Mouse (Mus musculus): ENCODE measurements around the gene Klc2. TPM values are rescaled to one million over a fixed set of nuclear protein-coding genes. Genes with fewer than 3 reads are reported as not detected.

Gene Klc2
- total and polyA plus RNA-seq, 3 experiments = 7.3 to 30.3 TPM; not detected in 1

GRCm38 (mm10) chr19:5097521-5098362, 20.6 kb downstream of the Klc2 start:
- Histone ChIP-seq H3K36me3 (ENCODE audit: control insufficient read depth in 1 of 2, insufficient read depth in 2 of 2, low read length in 2 of 2) (peaks cover 0 to 4% of the 10 kb centered on the region in 2 experiments; a peak in 2 of 4 replicates), H3K9me3 (replicated peaks; ENCODE audit: insufficient read depth, low read length) (no peaks in the 10 kb centered on the region), H3K9ac (ENCODE audit: control insufficient read depth, low read depth, low read length, poor library complexity, severe bottlenecking) (peak overlapping the region; percentile 61), H3K27ac (ENCODE audit: control insufficient read depth, low read depth, low read length) (no peak overlapping the region), H3K4me1 (ENCODE audit: control insufficient read depth in 1 of 2, insufficient read depth in 2 of 2, low read length in 2 of 2) (peaks cover 0 to 14% of the 10 kb centered on the region in 2 experiments; a peak in 2 of 4 replicates), H3K27me3 (ENCODE audit: control insufficient read depth in 1 of 2, insufficient read depth in 2 of 2, low read length in 2 of 2) (no peaks in the 10 kb centered on the region), H3K79me2 (ENCODE audit: control insufficient read depth, insufficient read depth, low read length, poor library complexity) (no peaks in the 10 kb centered on the region), H3K4me3 (ENCODE audit: control insufficient read depth in 1 of 2, insufficient read depth in 1 of 2, low read depth in 2 of 2, low read length in 2 of 2) (peak overlapping the region in 1 of 2 experiments; percentile 3; a peak in 1 of 4 replicates)
- no peak for DNase-seq (ENCODE audit: low read depth, low spot score)
- no peak for TF ChIP-seq MAX (IDR thresholded peaks at IDR 0.05; ENCODE audit: low read length)
- 0 out of 2 replicates have a peak, but pooled peaks have one; percentile 27 for TF ChIP-seq MAZ (IDR thresholded peaks at IDR 0.05; ENCODE audit: low read depth, low read length)
- TF ChIP-seq MYC (IDR thresholded peaks at IDR 0.05; ENCODE audit: low read depth, low read length) = no peak

GRCm38 (mm10) chr19:5095887-5096474, 22.4 kb downstream of the Klc2 start:
- Histone ChIP-seq H3K4me3 (ENCODE audit: control insufficient read depth in 1 of 2, insufficient read depth in 1 of 2, low read depth in 2 of 2, low read length in 2 of 2) (no peak overlapping the region), H3K27ac (ENCODE audit: control insufficient read depth, low read depth, low read length) (no peak overlapping the region), H3K79me2 (ENCODE audit: control insufficient read depth, insufficient read depth, low read length, poor library complexity) (no peaks in the 10 kb centered on the region), H3K36me3 (ENCODE audit: control insufficient read depth in 1 of 2, insufficient read depth in 2 of 2, low read length in 2 of 2) (peaks cover 0 to 4% of the 10 kb centered on the region in 2 experiments; a peak in 2 of 4 replicates), H3K27me3 (ENCODE audit: control insufficient read depth in 1 of 2, insufficient read depth in 2 of 2, low read length in 2 of 2) (no peaks in the 10 kb centered on the region), H3K9me3 (replicated peaks; ENCODE audit: insufficient read depth, low read length) (no peaks in the 10 kb centered on the region), H3K9ac (ENCODE audit: control insufficient read depth, low read depth, low read length, poor library complexity, severe bottlenecking) (no peak overlapping the region), H3K4me1 (ENCODE audit: control insufficient read depth in 1 of 2, insufficient read depth in 2 of 2, low read length in 2 of 2) (peaks cover 0 to 14% of the 10 kb centered on the region in 2 experiments; a peak in 2 of 4 replicates)
- no peak for TF ChIP-seq MAZ (IDR thresholded peaks at IDR 0.05; ENCODE audit: low read depth, low read length)
- no peak for TF ChIP-seq CTCF (IDR thresholded peaks at IDR 0.05 in 2 of 3, conservative IDR thresholded peaks at IDR 0.05 in 1 of 3; ENCODE audit: control insufficient read depth in 1 of 3, insufficient read depth in 1 of 3, low read depth in 2 of 3, low read length in 3 of 3, poor library complexity in 1 of 3, severe bottlenecking in 1 of 3)
- TF ChIP-seq SIN3A (IDR thresholded peaks at IDR 0.05; ENCODE audit: low read length) = no peak
- no peak for TF ChIP-seq USF2 (IDR thresholded peaks at IDR 0.05; ENCODE audit: borderline replicate concordance in 1 of 2, insufficient read depth in 1 of 2, low read depth in 1 of 2, low read length in 2 of 2)
- TF ChIP-seq KAT2A (conservative IDR thresholded peaks at IDR 0.05; ENCODE audit: low read depth, low read length) = no peak
- no peak for TF ChIP-seq RAD21 (IDR thresholded peaks at IDR 0.05; ENCODE audit: low read depth, low read length)
- TF ChIP-seq BHLHE40 (IDR thresholded peaks at IDR 0.05; ENCODE audit: borderline replicate concordance, low read depth, low read length) = no peak
- TF ChIP-seq USF1 (IDR thresholded peaks at IDR 0.05; ENCODE audit: low read depth, low read length) = no peak
- TF ChIP-seq GABPA (IDR thresholded peaks at IDR 0.05; ENCODE audit: low read depth, low read length) = no peak
- TF ChIP-seq RCOR1 (IDR thresholded peaks at IDR 0.05; ENCODE audit: low read depth, low read length) = no peak
- TF ChIP-seq MXI1 (IDR thresholded peaks at IDR 0.05; ENCODE audit: low read depth, low read length) = no peak
- no peak for TF ChIP-seq ZKSCAN1 (IDR thresholded peaks at IDR 0.05; ENCODE audit: low read depth, low read length)
- TF ChIP-seq HCFC1 (IDR thresholded peaks at IDR 0.05; ENCODE audit: low read depth, low read length) = no peak
- no peak for TF ChIP-seq MAFK (IDR thresholded peaks at IDR 0.05; ENCODE audit: borderline replicate concordance, low read depth, low read length)
- TF ChIP-seq POLR2AphosphoS5 (IDR thresholded peaks at IDR 0.05; ENCODE audit: borderline replicate concordance, low read depth, low read length) = no peak
- TF ChIP-seq CHD1 (IDR thresholded peaks at IDR 0.05; ENCODE audit: low read depth, low read length) = no peak
- no peak for TF ChIP-seq CHD2 (IDR thresholded peaks at IDR 0.05; ENCODE audit: low read length)
- DNase-seq (ENCODE audit: low read depth, low spot score) = no peak

Measured in MEL (cell line).